In the genomic region with DNA sequence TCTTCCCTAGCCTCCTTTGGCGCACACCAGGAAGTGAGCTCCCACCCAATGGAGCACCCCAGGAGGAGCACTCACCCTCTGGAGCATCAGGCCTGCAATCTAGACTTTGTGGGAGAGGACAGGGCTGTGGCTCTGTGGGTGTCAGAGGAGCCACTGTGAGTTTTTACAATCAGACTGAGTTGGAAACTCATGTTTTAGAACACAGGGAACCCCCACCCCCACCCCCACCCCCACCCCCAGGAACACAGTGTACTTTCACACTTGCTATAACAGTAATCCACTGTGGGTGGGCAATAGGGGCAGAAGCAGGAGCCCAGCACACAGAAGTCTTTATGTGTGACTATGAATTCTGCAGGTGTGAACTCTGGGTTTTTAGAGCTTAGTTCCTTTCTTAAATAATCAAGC, we compare ENCODE assay signal across 24 mouse cellular contexts.
DNase-seq lines count a peak whose midpoint lies in the region; ATAC-seq and TF ChIP-seq lines count a peak whose summit lies in the region.
"Had no signal": no experiment of that assay in that cellular context is flagged by ENCODE, and none has a peak within 500 bp of the region (broad histone marks: within the 10 kb centered on the region; RNA-seq: fewer than 3 reads in every experiment).

No protein-coding gene starts in this region.

- H3K9ac ChIP-seq in midbrain, postnatal 0 days (replicated peaks; ENCODE audit: low read length, poor library complexity, severe bottlenecking), result no peak overlapping the region
- no peak overlapping the region for H3K9ac ChIP-seq in limb, embryonic 12.5 days (replicated peaks)
- H3K9ac ChIP-seq in limb, embryonic 14.5 days (ENCODE audit: low read depth, low read length, severe bottlenecking), result no peak overlapping the region
- H3K9ac ChIP-seq: forebrain, postnatal 0 days; heart, embryonic 12.5 days; heart, embryonic 15.5 days; hindbrain, embryonic 13.5 days had no signal

- H3K4me1 ChIP-seq in midbrain, postnatal 0 days (ENCODE audit: insufficient read depth, low read length), result no peaks in the 10 kb centered on the region
- H3K4me1 ChIP-seq in midbrain, embryonic 10.5 days, result peaks cover 2% of the 10 kb centered on the region
- H3K4me1 ChIP-seq in limb, embryonic 12.5 days (replicated peaks), result peaks cover 20% of the 10 kb centered on the region
- H3K4me1 ChIP-seq in limb, embryonic 14.5 days (ENCODE audit: control insufficient read depth, insufficient read depth, low read length), result peaks cover 12% of the 10 kb centered on the region; the same call in 1 of the 2 replicates
- H3K4me1 ChIP-seq: heart, embryonic 12.5 days; heart, embryonic 15.5 days had no signal

- no peak for TF ChIP-seq POLR2A in limb, embryonic 14.5 days (IDR thresholded peaks at IDR 0.05; ENCODE audit: borderline replicate concordance, extremely low read depth, insufficient read depth, insufficient read length)

- no peaks in the 10 kb centered on the region for H3K36me3 ChIP-seq in midbrain, postnatal 0 days (ENCODE audit: insufficient read depth, low read length)
- no peaks in the 10 kb centered on the region for H3K36me3 ChIP-seq in midbrain, embryonic 10.5 days
- H3K36me3 ChIP-seq in limb, embryonic 12.5 days, result no peaks in the 10 kb centered on the region
- H3K36me3 ChIP-seq in limb, embryonic 14.5 days (ENCODE audit: control insufficient read depth, insufficient read depth, low read length), result no peaks in the 10 kb centered on the region
- H3K36me3 ChIP-seq: heart, embryonic 12.5 days; heart, embryonic 15.5 days; hindbrain, embryonic 10.5 days; hindbrain, embryonic 13.5 days had no signal

- no peak for TF ChIP-seq CTCF in left cerebral cortex, adult 2 months (IDR thresholded peaks at IDR 0.05)
- TF ChIP-seq CTCF in midbrain, postnatal 0 days (IDR thresholded peaks at IDR 0.05), result no peak

- H3K4me3 ChIP-seq in left cerebral cortex, adult 2 months, result no peak overlapping the region
- no peak overlapping the region for H3K4me3 ChIP-seq in midbrain, postnatal 0 days (ENCODE audit: low read depth, low read length)
- H3K4me3 ChIP-seq in midbrain, embryonic 10.5 days, result no peak overlapping the region
- H3K4me3 ChIP-seq in limb, embryonic 12.5 days (replicated peaks), result no peak overlapping the region
- no peak overlapping the region for H3K4me3 ChIP-seq in limb, embryonic 14.5 days (replicated peaks; ENCODE audit: low read length)
- H3K4me3 ChIP-seq: heart, embryonic 12.5 days; heart, embryonic 15.5 days; hindbrain, embryonic 10.5 days; hindbrain, embryonic 13.5 days had no signal

- intact Hi-C loops in left cerebral cortex, adult 2 months (cut with DNase I), result no loop called here
- intact Hi-C loops in left cerebral cortex, postnatal 4 days (cut with DNase I), result no loop called here

- DNase-seq in left cerebral cortex, adult 2 months (ENCODE audit: extremely low spot score in 1 of 2, low spot score in 2 of 2), result no peak
- no peak for DNase-seq in left cerebral cortex, postnatal 4 days
- no peak for DNase-seq in midbrain, postnatal 0 days (ENCODE audit: low spot score)
- DNase-seq in midbrain, embryonic 10.5 days (ENCODE audit: low spot score), result no peak
- DNase-seq in limb, embryonic 14.5 days (ENCODE audit: low spot score), result no peak
- DNase-seq in adrenal gland, postnatal 25 days, result no peak
- DNase-seq: adrenal gland, adult 2 months; adrenal gland, postnatal 14 days; cerebellum, adult 18-20 months; cerebellum, adult 9-10 months; cerebellum, postnatal 14 days; forebrain, postnatal 0 days; gastrocnemius, postnatal 10 days; gastrocnemius, postnatal 36 days; heart, postnatal 10 days; heart, postnatal 36 days had no signal

- H3K4me2 ChIP-seq in midbrain, postnatal 0 days (ENCODE audit: low read depth, low read length, poor library complexity, severe bottlenecking), result no peak overlapping the region
- H3K4me2 ChIP-seq in limb, embryonic 12.5 days, result no peak overlapping the region
- H3K4me2 ChIP-seq in limb, embryonic 14.5 days (replicated peaks; ENCODE audit: low read depth, low read length, severe bottlenecking), result no peak overlapping the region
- H3K4me2 ChIP-seq: heart, embryonic 12.5 days; heart, embryonic 15.5 days; hindbrain, embryonic 13.5 days had no signal

- peak; percentile 23; the same call in 1 of the 2 replicates for ATAC-seq in midbrain, postnatal 0 days (ENCODE audit: low FRiP score)
- ATAC-seq in limb, embryonic 12.5 days (ENCODE audit: insufficient number of reproducible peaks, insufficient read depth, low FRiP score, low TSS enrichment, low read depth), result peak; percentile 82
- peak; percentile 55; the same call in 1 of the 2 replicates for ATAC-seq in limb, embryonic 14.5 days (ENCODE audit: low FRiP score, low read depth)
- ATAC-seq: CD4-positive, CD25-positive, alpha-beta regulatory T cell, adult 4 months; forebrain, embryonic 14.5 days; forebrain, postnatal 0 days; hindbrain, embryonic 16.5 days had no signal

- H3K27ac ChIP-seq in left cerebral cortex, adult 2 months, result peak overlapping the region; percentile 71; the same call in 1 of the 2 replicates
- H3K27ac ChIP-seq in midbrain, postnatal 0 days (ENCODE audit: low read depth, low read length), result no peak overlapping the region
- no peak overlapping the region for H3K27ac ChIP-seq in midbrain, embryonic 10.5 days (replicated peaks)
- peak overlapping the region; percentile 74 for H3K27ac ChIP-seq in limb, embryonic 12.5 days
- H3K27ac ChIP-seq in limb, embryonic 14.5 days (replicated peaks; ENCODE audit: low read depth, low read length), result peak overlapping the region; percentile 52
- H3K27ac ChIP-seq: heart, embryonic 15.5 days; hindbrain, embryonic 13.5 days had no signal

- H3K9me3 ChIP-seq in midbrain, postnatal 0 days (ENCODE audit: low read length), result no peaks in the 10 kb centered on the region
- H3K9me3 ChIP-seq in midbrain, embryonic 10.5 days (replicated peaks), result no peaks in the 10 kb centered on the region
- no peaks in the 10 kb centered on the region for H3K9me3 ChIP-seq in limb, embryonic 12.5 days
- no peaks in the 10 kb centered on the region for H3K9me3 ChIP-seq in limb, embryonic 14.5 days (ENCODE audit: control insufficient read depth, low read length)
- H3K9me3 ChIP-seq: heart, embryonic 12.5 days; heart, embryonic 15.5 days; hindbrain, embryonic 10.5 days; hindbrain, embryonic 13.5 days had no signal

- no peaks in the 10 kb centered on the region for H3K27me3 ChIP-seq in midbrain, postnatal 0 days (ENCODE audit: insufficient read depth, low read length)
- 0 out of 2 replicates have a peak, but pooled peaks cover 4% of the 10 kb centered on the region for H3K27me3 ChIP-seq in midbrain, embryonic 10.5 days (ENCODE audit: low read depth, poor library complexity, severe bottlenecking)
- H3K27me3 ChIP-seq in limb, embryonic 12.5 days, result no peaks in the 10 kb centered on the region; the same call in 1 of the 2 replicates
- no peaks in the 10 kb centered on the region for H3K27me3 ChIP-seq in limb, embryonic 14.5 days (ENCODE audit: control insufficient read depth, insufficient read depth, low read length)
- H3K27me3 ChIP-seq: heart, embryonic 12.5 days; heart, embryonic 15.5 days had no signal

- WGBS in midbrain, postnatal 0 days, result 100% methylated on average over 1 of the region's 1 CpGs
- 91% methylated on average over 1 of the region's 1 CpGs for whole genome bisulfite sequencing in midbrain, embryonic 10.5 days
- WGBS in limb, embryonic 12.5 days, result 77% methylated on average over 1 of the region's 1 CpGs
- 78% methylated on average over 1 of the region's 1 CpGs for WGBS in limb, embryonic 14.5 days

Comparison
In these comparisons a context has a peak if more than half of its experiments do, and no peak if none do; other contexts are left out.
1. H3K27ac ChIP-seq: peak in left cerebral cortex, adult 2 months (single experiment), limb, embryonic 12.5 days (single experiment) and limb, embryonic 14.5 days (single experiment); none in midbrain, postnatal 0 days (single experiment) and midbrain, embryonic 10.5 days (single experiment).
2. ATAC-seq: peak in every context shown above with its lines; median percentile 82 in limb, embryonic 12.5 days; 55 in limb, embryonic 14.5 days; 23 in midbrain, postnatal 0 days.